Mouse (Mus musculus) urinary bladder, postnatal 10 days (tissue): ENCODE measurements around the gene Lgr6.

Experiments
- DNase-seq: peaks from one replicate; pipeline ENCODE4 v3.0.0; 2022; ENCODE audit warnings: low spot score

The Lgr6 gene

DNA sequence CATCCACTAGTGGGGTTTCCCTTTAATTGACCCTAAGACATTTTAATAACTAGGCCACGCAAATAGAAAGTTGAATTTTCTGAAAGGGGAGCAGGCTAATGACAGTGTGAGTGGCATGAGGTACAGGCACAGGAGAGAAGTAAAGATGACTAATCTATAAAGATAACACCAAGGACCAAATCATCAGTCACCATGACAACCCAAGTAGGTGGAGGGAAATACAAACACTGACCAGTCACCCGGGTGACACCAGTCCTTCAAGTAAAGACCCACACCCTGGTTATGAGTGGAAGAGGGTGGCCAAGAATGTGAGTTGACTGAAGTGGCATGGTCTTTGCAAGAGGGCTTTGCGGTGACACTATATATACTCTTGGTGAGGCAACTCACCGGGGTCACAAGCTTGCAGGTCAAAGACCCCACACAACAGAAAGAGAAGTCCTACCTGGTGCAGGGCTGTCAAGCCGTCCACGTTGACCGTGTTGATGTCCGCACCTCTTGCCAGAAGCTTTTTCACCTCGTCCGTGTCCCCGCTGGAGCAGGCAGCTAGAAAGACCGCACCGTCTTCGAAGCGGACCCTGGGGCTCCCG lies 149.9 kb downstream of the Lgr6 start:
- no peak for DNase-seq

DNA sequence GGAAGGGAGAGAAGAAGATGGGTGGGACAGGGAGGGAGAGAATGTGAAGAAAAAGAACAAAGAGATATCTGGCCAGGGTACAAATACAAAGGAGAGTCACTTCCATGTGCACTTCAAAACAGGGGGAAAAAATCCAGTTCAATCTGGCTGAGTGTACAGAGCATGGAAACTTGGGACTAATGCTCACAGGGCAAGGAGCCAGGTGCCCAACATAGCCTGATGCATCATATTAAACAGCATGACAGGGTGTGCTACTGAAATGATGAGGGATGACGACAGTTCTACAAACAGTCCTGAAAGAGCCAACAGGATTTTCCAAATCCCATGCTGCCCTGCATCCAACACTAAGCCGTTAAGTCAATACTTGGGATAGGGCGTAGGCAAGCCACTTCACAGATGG lies 155.1 kb downstream of the Lgr6 start:
- no peak for DNase-seq

DNA sequence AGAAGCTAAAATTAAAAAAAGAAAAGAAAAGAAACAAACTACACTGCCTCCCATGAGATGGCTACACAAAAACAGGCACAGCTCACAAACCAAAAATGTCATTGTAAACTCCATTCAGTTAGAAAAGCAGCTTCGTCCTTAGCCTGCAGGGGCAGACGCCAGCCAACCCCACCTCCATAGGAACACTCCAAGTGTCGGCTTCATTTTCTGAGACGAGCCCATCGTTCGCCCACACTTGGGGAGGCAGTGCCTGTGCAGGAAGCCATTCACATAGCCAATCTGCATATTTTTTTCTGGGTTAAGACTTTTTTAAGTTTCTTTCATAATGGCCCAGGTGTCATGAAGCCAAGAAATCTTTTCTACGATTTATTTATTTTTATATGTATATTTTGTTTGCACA lies 157.5 kb downstream of the Lgr6 start:
- no peak for DNase-seq

DNA sequence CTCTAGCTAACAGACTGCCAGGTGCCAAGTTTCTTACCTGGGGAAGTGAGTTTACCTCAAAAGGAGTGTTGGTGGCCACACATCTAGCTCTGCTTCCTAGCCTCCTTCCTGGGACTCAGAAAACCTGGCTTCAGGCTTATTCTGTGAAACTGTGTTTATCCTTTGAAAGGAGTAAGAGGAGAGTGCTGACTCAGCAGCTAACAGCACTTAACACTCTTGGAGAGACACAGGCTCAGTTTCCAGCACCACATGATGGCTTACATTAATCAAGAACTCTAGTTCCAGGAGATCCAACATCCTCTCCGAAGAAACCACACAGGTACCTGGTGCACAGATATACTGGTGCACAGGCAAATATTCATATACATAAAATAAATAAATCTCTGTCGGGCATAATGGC lies 162.2 kb downstream of the Lgr6 start:
- DNase-seq, result no peak

DNA sequence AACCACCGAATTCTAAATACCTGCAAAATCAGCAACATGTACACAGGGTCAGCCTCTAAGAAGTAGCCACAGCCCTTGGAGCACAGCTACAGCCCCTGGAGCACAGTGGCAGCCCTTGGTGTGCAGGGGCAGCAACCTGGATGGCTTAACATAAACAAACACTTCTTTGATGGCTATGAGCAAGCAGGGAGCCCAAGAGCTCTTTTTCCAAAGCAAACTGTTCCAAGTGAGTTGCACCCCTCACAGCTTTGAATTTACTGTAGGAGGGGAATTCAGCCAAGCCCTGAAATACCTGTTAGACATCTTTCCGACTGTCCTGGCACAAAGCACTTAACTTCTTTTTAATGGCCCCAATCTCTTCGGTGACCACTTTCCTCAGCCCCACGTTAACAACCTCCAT lies 164.2 kb downstream of the Lgr6 start:
- no peak for DNase-seq

DNA sequence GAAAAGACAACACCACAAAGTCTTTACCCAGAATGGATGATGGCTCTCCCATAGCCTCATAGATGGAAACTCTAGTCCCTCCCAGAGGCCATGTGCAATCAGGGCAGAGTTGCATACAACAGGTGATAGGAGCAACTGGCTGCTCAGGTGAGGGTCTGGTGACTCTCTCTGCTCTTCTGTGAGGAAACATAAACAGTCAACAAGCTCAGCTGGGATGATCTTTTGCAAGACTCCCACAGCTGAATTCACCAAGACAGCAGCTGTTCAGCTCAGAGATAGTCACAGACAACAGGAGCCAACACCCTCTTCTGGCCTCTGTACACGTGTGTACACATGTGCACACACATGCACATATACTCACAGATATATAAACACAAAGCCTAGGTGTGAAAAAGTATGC lies 166.8 kb downstream of the Lgr6 start:
- DNase-seq, result no peak

DNA sequence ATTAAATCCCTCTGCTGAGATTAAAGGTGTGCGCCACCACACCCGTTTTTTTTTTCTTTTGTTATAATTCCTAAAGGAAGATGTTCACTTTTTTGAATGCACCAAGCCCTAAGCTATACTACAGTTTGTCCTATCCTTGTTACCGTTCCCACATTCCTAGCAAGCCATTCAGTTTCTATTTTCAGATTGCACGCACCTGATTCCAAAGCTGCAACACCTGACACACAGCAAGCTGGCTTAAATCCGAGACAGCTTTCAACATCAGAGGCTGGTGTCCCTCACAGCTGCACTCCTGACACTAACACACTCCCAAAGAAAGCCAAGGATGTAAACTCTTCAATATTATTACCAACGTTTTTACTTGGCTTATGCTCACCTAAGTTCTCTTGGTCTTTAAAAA lies 168.7 kb downstream of the Lgr6 start:
- DNase-seq, result no peak
